Mouse (Mus musculus) monocyte, adult 59 days (primary cell): ENCODE results near the gene Sec14l4. TPM values are rescaled to one million over a fixed set of nuclear protein-coding genes. Genes with fewer than 3 reads are reported as not detected.

Experiments
- total RNA-seq, 2 experiments: library from RNA; stranded (reverse); gene quantifications; one replicate each; pipeline ENCODE4 v1.2.4; 2023

Gene Sec14l4
- total RNA-seq: not detected

DNA sequence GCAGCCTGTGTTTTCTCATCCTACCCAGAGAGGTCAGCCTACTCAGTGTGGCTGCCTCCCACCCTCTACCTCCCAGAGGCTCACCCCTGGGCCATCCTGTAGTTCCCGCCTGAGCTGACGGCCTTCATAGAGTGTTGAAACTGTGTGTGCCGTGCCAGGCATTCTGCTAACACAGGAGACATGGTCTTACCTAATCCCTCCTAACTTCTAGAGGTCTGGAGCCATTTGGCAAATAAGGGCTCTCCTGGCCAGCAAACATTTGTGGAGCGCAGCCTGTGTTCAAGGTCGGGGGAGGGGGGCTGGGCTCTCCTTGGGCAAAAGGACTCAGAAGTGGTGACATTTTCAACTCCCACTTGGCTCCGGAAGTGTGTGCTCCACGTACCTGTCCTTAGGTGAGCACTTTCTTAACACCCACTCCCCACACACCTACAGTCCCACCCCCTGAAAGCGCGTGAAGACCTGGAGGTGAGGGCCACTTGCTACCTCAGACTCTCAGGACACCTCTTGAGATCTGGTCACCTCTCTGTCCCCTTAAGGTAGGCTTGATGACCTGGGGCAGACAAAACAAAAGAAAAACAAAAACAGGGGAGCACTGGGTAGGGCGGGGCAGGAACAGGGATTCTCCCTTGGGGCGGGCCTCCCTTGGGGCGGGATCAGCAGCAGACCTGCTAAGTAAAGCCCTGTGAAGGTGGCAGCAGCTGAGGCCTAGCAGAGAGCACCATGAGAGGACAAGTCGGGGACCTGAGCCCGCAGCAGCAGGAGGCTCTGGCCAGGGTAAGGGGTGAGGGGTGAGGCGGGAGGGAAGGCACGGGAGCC is at the start of gene Sec14l4:
Gene Sec14l4 (plus strand): TSS at position 337 of the 816 bp plus-strand sequence.

DNA sequence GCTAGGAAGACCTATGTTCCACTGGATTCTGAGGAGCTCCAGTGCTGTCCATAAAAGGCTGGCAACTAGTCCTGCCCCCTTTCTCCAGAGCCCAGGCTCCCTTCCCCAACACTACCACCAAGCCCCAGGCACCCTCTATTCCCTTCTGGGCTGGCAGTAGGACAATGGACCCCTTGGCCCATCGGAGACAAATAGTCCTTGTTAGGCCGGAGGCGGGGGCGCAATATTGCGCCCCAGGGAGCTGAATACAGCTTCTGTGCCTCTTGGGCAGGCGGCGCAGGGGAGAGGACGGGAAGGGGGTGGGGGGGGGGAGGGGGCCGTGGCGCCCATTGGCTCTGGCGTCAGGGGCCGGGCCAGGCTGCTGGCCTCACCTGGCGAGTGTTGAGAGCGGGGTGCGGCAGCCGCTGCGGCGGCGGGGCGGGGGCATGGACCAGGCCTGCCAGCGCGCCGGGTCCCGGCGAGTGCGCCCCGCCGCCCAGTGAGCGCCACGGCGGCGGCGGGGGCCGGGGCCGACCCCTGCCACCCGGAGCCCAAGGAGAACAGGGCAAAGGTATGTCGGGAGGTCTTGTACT is 47.9 kb upstream of the Sec14l4 start, which contains the start of gene Gal3st1:
Gene Gal3st1 (plus strand): TSS at position 346 of the 572 bp plus-strand sequence.

DNA sequence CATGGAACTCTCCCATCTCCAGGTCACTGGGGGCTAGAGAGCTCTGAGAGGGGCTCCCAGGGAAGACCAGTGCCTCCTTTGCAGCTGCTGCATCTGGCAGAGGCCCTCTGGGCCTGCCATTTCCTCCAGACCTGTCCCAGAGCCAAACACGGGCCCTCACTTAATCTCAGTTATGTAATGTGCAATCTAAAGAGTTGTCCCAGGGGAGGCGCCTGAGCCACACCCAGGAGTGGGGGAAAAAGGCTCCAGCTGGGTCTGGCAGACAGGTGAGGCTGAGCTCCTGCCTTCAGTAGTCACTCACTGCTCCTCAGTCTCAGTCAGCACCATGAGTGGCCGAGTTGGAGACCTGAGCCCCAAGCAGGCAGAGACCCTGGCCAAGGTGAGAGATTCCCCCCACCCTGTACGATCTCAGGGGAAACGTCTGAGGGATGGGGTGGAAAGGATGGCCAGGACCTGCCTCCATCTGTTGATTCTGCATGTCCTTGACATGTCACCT is 33.4 kb downstream of the Sec14l4 start, which contains the start of gene Sec14l3:
Gene Sec14l3 (plus strand): TSS at position 215 of the 496 bp plus-strand sequence.

DNA sequence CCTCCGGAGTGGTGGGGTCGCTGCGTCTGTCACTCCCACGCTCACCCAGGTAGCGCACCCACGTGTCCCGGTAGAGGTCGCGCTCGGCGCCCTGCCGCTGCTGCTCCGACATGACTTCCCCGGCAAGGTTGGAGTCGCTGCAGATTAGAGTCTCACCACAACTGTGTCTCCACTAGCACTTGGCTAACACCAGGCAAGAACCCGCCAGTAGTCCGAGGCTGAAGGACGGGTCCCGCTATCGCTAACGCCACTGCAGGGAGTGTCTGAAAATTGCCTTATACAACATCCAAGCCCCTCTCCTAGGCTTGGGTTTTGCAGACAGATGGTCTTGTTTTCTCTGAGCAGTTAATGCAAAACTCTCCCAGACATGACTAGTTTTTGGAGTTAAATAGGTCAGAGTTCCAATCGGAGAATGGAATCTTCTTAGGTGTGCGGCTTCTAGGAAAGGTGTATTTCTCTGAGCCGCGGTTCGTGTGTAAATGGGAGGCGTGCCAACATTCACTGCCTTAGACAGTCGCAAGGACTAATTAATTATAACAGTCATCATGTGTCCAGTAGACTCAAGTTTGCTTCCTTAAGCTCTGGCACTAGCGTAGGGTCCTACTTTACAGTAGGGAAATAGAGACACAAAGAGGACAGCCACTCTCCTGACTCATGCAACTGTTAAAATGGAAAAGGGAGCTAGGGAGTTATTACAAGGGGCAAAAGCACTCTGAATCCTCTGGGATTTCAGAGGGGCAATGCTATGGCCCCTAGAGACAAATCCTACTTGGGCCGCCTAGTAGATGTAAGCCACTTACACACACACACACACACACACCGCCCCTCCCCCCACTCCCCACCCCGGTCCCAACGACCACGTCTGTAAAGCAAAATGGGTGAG is 64.2 kb downstream of the Sec14l4 start, which contains the start of gene Mtfp1:
Gene Mtfp1 (minus strand): TSS at position 275 of the 883 bp plus-strand sequence.

Other genes with a start within 250 kb of the Sec14l4 start
- gene Osbp2, start 167.6 kb upstream of the Sec14l4 start, total RNA-seq: not detected
- 1 to 10 TPM; 1.3 to 1.9 TPM for gene 4921536K21Rik, start 136.4 kb upstream of the Sec14l4 start, total RNA-seq
- 10 to 100 TPM; 10.5 to 11.7 TPM for gene Dusp18, start 136.2 kb upstream of the Sec14l4 start, total RNA-seq
- gene Slc35e4, start 116.8 kb upstream of the Sec14l4 start, total RNA-seq: 10 to 100 TPM; 27.1 to 29.5 TPM
- gene Tcn2, start 99.3 kb upstream of the Sec14l4 start, total RNA-seq: 100 to 1,000 TPM; 108 to 152 TPM
- 10 to 100 TPM; 62.3 to 64.0 TPM for gene Pes1, start 67.5 kb upstream of the Sec14l4 start, total RNA-seq
- not detected for gene 4930556J24Rik, start 54.7 kb upstream of the Sec14l4 start, total RNA-seq
- gene Gal3st1, start 47.8 kb upstream of the Sec14l4 start, total RNA-seq: not detected
- not detected for gene Sec14l3, start 33.4 kb downstream of the Sec14l4 start, total RNA-seq
- gene Mtfp1, start 64.0 kb downstream of the Sec14l4 start, total RNA-seq: under 1 TPM; 0.47 to 0.88 TPM
- under 1 TPM in 1 of 2 experiments, not detected in 1; 0.33 TPM for gene Sec14l2, start 92.0 kb downstream of the Sec14l4 start, total RNA-seq
- 10 to 100 TPM; 21.5 to 30.7 TPM for gene Rnf215, start 103.7 kb downstream of the Sec14l4 start, total RNA-seq
- 1 to 10 TPM; 1.0 to 1.1 TPM for gene Ccdc157, start 128.8 kb downstream of the Sec14l4 start, total RNA-seq
- gene Sf3a1, start 128.9 kb downstream of the Sec14l4 start, total RNA-seq: 10 to 100 TPM; 29.3 to 31.8 TPM
- gene Tbc1d10a, start 155.3 kb downstream of the Sec14l4 start, total RNA-seq: 10 to 100 TPM; 36.5 to 38.7 TPM
- gene Castor1, start 186.8 kb downstream of the Sec14l4 start, total RNA-seq: 1 to 10 TPM; 2.6 to 4.3 TPM
- 10 to 100 TPM; 74.4 to 81.8 TPM for gene Osm, start 205.0 kb downstream of the Sec14l4 start, total RNA-seq
- 1 to 10 TPM; 2.3 to 3.4 TPM for gene Lif, start 226.1 kb downstream of the Sec14l4 start, total RNA-seq